Mouse (Mus musculus): ENCODE results near the gene Pfkfb4.

GRCm38 (mm10) chr9:109038901-109039364 lies 47.4 kb downstream of the Pfkfb4 start:
- TF ChIP-seq CTCF (IDR thresholded peaks at IDR 0.05; ENCODE audit: low read depth) (no peak), EP300 (IDR thresholded peaks at IDR 0.05; ENCODE audit: low read depth) (no peak)

All from liver, postnatal 0 days (tissue).